Mouse (Mus musculus): ENCODE results near the gene Dvl2. TPM values are rescaled to one million over a fixed set of nuclear protein-coding genes. Genes with fewer than 3 reads are reported as not detected.
A peak's percentile ranks its signal among the peaks of the same experiment; 100 is the strongest.

Dvl2 gene
- polyA plus RNA-seq, 1 experiment from 2014 or later = 46.6 TPM

MicroRNAs encoded within 50 kb of the gene (microRNA counts, 519-probe panel; counts per million panel counts)
- microRNA mmu-miR-324-3p (not detected), microRNA mmu-miR-324-5p (3,781 counts per million, percentile 40 among the panel's probes with 10 or more counts)

Small RNA genes lying within 50 kb of the gene (microRNA-seq; reads per million reads assigned to microRNA genes)
- gene Gm44349 = not detected
- 4,920 reads per million, percentile 89 among the genes with 10 or more reads in this experiment for gene Mir324

Other genes starting within 250 kb of the Dvl2 start
- 31.3 and 35.4 TPM in 2 replicates for gene Polr2a, start 242.0 kb upstream of the Dvl2 start, polyA plus RNA-seq (2016; fragmentation: Nextera tagmentation; extraction: Ambion mirVana)
- gene Slc35g3, start 238.6 kb upstream of the Dvl2 start, polyA plus RNA-seq (2016; fragmentation: Nextera tagmentation; extraction: Ambion mirVana) = 0.13 and 0.33 TPM in 2 replicates
- 1.3 and 1.5 TPM in 2 replicates for gene Zbtb4, start 234.7 kb upstream of the Dvl2 start, polyA plus RNA-seq (2016; fragmentation: Nextera tagmentation; extraction: Ambion mirVana)
- 1.2 and 1.8 TPM in 2 replicates for gene Chrnb1, start 204.7 kb upstream of the Dvl2 start, polyA plus RNA-seq (2016; fragmentation: Nextera tagmentation; extraction: Ambion mirVana)
- 2.6 and 3.2 TPM in 2 replicates for gene Fgf11, start 198.7 kb upstream of the Dvl2 start, polyA plus RNA-seq (2016; fragmentation: Nextera tagmentation; extraction: Ambion mirVana)
- gene Tmem102, start 195.0 kb upstream of the Dvl2 start, polyA plus RNA-seq (2016; fragmentation: Nextera tagmentation; extraction: Ambion mirVana) = 0.76 and 1.3 TPM in 2 replicates
- gene Gm39566, start 185.3 kb upstream of the Dvl2 start, polyA plus RNA-seq (2016; fragmentation: Nextera tagmentation; extraction: Ambion mirVana) = not detected in 2 replicates
- not detected in 2 replicates for gene Spem2, start 182.1 kb upstream of the Dvl2 start, polyA plus RNA-seq (2016; fragmentation: Nextera tagmentation; extraction: Ambion mirVana)
- 0.24 and 0.26 TPM in 2 replicates for gene Spem1, start 178.4 kb upstream of the Dvl2 start, polyA plus RNA-seq (2016; fragmentation: Nextera tagmentation; extraction: Ambion mirVana)
- 13.3 and 14.0 TPM in 2 replicates for gene Nlgn2, start 162.8 kb upstream of the Dvl2 start, polyA plus RNA-seq (2016; fragmentation: Nextera tagmentation; extraction: Ambion mirVana)
- gene Tmem256, start 162.1 kb upstream of the Dvl2 start, polyA plus RNA-seq (2016; fragmentation: Nextera tagmentation; extraction: Ambion mirVana) = 285 and 294 TPM in 2 replicates
- 55.1 and 56.3 TPM in 2 replicates for gene Plscr3, start 154.2 kb upstream of the Dvl2 start, polyA plus RNA-seq (2016; fragmentation: Nextera tagmentation; extraction: Ambion mirVana)
- 0.14 and 0.60 TPM in 2 replicates for gene Tnk1, start 141.9 kb upstream of the Dvl2 start, polyA plus RNA-seq (2016; fragmentation: Nextera tagmentation; extraction: Ambion mirVana)
- gene Tmem95, start 122.6 kb upstream of the Dvl2 start, polyA plus RNA-seq (2016; fragmentation: Nextera tagmentation; extraction: Ambion mirVana) = not detected in 2 replicates
- gene Kctd11, start 119.2 kb upstream of the Dvl2 start, polyA plus RNA-seq (2016; fragmentation: Nextera tagmentation; extraction: Ambion mirVana) = 1.7 and 2.5 TPM in 2 replicates
- gene Acap1, start 105.1 kb upstream of the Dvl2 start, polyA plus RNA-seq (2016; fragmentation: Nextera tagmentation; extraction: Ambion mirVana) = 0.47 and 0.83 TPM in 2 replicates
- 22.4 TPM in 2 replicates for gene 2810408A11Rik, start 99.6 kb upstream of the Dvl2 start, polyA plus RNA-seq (2016; fragmentation: Nextera tagmentation; extraction: Ambion mirVana)
- gene Neurl4, start 99.5 kb upstream of the Dvl2 start, polyA plus RNA-seq (2016; fragmentation: Nextera tagmentation; extraction: Ambion mirVana) = 18.9 and 19.3 TPM in 2 replicates
- gene Gps2, start 86.7 kb upstream of the Dvl2 start, polyA plus RNA-seq (2016; fragmentation: Nextera tagmentation; extraction: Ambion mirVana) = 95.8 and 99.1 TPM in 2 replicates
- 1,678 TPM in 2 replicates for gene Eif5a, start 78.6 kb upstream of the Dvl2 start, polyA plus RNA-seq (2016; fragmentation: Nextera tagmentation; extraction: Ambion mirVana)
- gene Ybx2, start 64.8 kb upstream of the Dvl2 start, polyA plus RNA-seq (2016; fragmentation: Nextera tagmentation; extraction: Ambion mirVana) = 7.4 and 8.9 TPM in 2 replicates
- 13.3 and 15.3 TPM in 2 replicates for gene Slc2a4, start 52.4 kb upstream of the Dvl2 start, polyA plus RNA-seq (2016; fragmentation: Nextera tagmentation; extraction: Ambion mirVana)
- 5.7 and 7.0 TPM in 2 replicates for gene Cldn7, start 35.8 kb upstream of the Dvl2 start, polyA plus RNA-seq (2016; fragmentation: Nextera tagmentation; extraction: Ambion mirVana)
- 19.9 and 20.7 TPM in 2 replicates for gene Ctdnep1, start 19.4 kb upstream of the Dvl2 start, polyA plus RNA-seq (2016; fragmentation: Nextera tagmentation; extraction: Ambion mirVana)
- gene Elp5, start 18.1 kb upstream of the Dvl2 start, polyA plus RNA-seq (2016; fragmentation: Nextera tagmentation; extraction: Ambion mirVana) = 129 and 141 TPM in 2 replicates
- gene Gabarap, start 9.5 kb upstream of the Dvl2 start, polyA plus RNA-seq (2016; fragmentation: Nextera tagmentation; extraction: Ambion mirVana) = 527 and 539 TPM in 2 replicates
- 91.3 and 99.1 TPM in 2 replicates for gene Phf23, start 4.8 kb upstream of the Dvl2 start, polyA plus RNA-seq (2016; fragmentation: Nextera tagmentation; extraction: Ambion mirVana)
- gene Acadvl, start 14.8 kb downstream of the Dvl2 start, polyA plus RNA-seq (2016; fragmentation: Nextera tagmentation; extraction: Ambion mirVana) = 43.5 and 48.4 TPM in 2 replicates
- gene Dlg4, start 16.3 kb downstream of the Dvl2 start, polyA plus RNA-seq (2016; fragmentation: Nextera tagmentation; extraction: Ambion mirVana) = 20.3 and 24.9 TPM in 2 replicates
- 0.63 and 0.75 TPM in 2 replicates for gene Asgr1, start 53.5 kb downstream of the Dvl2 start, polyA plus RNA-seq (2016; fragmentation: Nextera tagmentation; extraction: Ambion mirVana)
- gene Asgr2, start 92.0 kb downstream of the Dvl2 start, polyA plus RNA-seq (2016; fragmentation: Nextera tagmentation; extraction: Ambion mirVana) = not detected in 2 replicates
- not detected in 2 replicates for gene Mgl2, start 129.7 kb downstream of the Dvl2 start, polyA plus RNA-seq (2016; fragmentation: Nextera tagmentation; extraction: Ambion mirVana)
- gene Clec10a, start 155.6 kb downstream of the Dvl2 start, polyA plus RNA-seq (2016; fragmentation: Nextera tagmentation; extraction: Ambion mirVana) = 0.17 and 0.33 TPM in 2 replicates
- 1.5 and 2.5 TPM in 2 replicates for gene Slc16a11, start 212.2 kb downstream of the Dvl2 start, polyA plus RNA-seq (2016; fragmentation: Nextera tagmentation; extraction: Ambion mirVana)
- 14.3 and 14.4 TPM in 2 replicates for gene Slc16a13, start 220.5 kb downstream of the Dvl2 start, polyA plus RNA-seq (2016; fragmentation: Nextera tagmentation; extraction: Ambion mirVana)
- gene Bcl6b, start 229.2 kb downstream of the Dvl2 start, polyA plus RNA-seq (2016; fragmentation: Nextera tagmentation; extraction: Ambion mirVana) = 5.7 and 5.9 TPM in 2 replicates
- gene 0610010K14Rik, start 237.3 kb downstream of the Dvl2 start, polyA plus RNA-seq (2016; fragmentation: Nextera tagmentation; extraction: Ambion mirVana) = 203 and 215 TPM in 2 replicates
- 9.4 and 11.2 TPM in 2 replicates for gene Gm21988, start 239.2 kb downstream of the Dvl2 start, polyA plus RNA-seq (2016; fragmentation: Nextera tagmentation; extraction: Ambion mirVana)
- 151 and 152 TPM in 2 replicates for gene Rnasek, start 239.2 kb downstream of the Dvl2 start, polyA plus RNA-seq (2016; fragmentation: Nextera tagmentation; extraction: Ambion mirVana)